Mouse (Mus musculus): ENCODE measurements around the gene Wnt1. TPM values are rescaled to one million over a fixed set of nuclear protein-coding genes. Genes with fewer than 3 reads are reported as not detected.

Gene Wnt1
- polyA plus RNA-seq, 1 experiment from 2014 or later: 0.10 TPM

Other genes with a start within 250 kb of the Wnt1 start
- 47.9 and 51.3 TPM in 2 replicates for gene Ccnt1, start 218.9 kb upstream of the Wnt1 start, polyA plus RNA-seq (2014; fragmentation: Nextera tagmentation; extraction: Ambion mirVana)
- gene 4930415O20Rik, start 218.9 kb upstream of the Wnt1 start, polyA plus RNA-seq (2014; fragmentation: Nextera tagmentation; extraction: Ambion mirVana): not detected in 2 replicates
- gene Adcy6, start 179.8 kb upstream of the Wnt1 start, polyA plus RNA-seq (2014; fragmentation: Nextera tagmentation; extraction: Ambion mirVana): 14.9 and 18.8 TPM in 2 replicates
- gene Cacnb3, start 159.0 kb upstream of the Wnt1 start, polyA plus RNA-seq (2014; fragmentation: Nextera tagmentation; extraction: Ambion mirVana): 29.0 and 37.0 TPM in 2 replicates
- gene Ddx23, start 127.0 kb upstream of the Wnt1 start, polyA plus RNA-seq (2014; fragmentation: Nextera tagmentation; extraction: Ambion mirVana): 21.5 and 23.4 TPM in 2 replicates
- gene Rnd1, start 112.4 kb upstream of the Wnt1 start, polyA plus RNA-seq (2014; fragmentation: Nextera tagmentation; extraction: Ambion mirVana): 0.42 TPM in 2 replicates
- 1.7 and 3.9 TPM in 2 replicates for gene Ccdc65, start 81.7 kb upstream of the Wnt1 start, polyA plus RNA-seq (2014; fragmentation: Nextera tagmentation; extraction: Ambion mirVana)
- gene Fkbp11, start 61.7 kb upstream of the Wnt1 start, polyA plus RNA-seq (2014; fragmentation: Nextera tagmentation; extraction: Ambion mirVana): 88.8 and 108 TPM in 2 replicates
- 33.9 and 34.8 TPM in 2 replicates for gene Arf3, start 26.6 kb upstream of the Wnt1 start, polyA plus RNA-seq (2014; fragmentation: Nextera tagmentation; extraction: Ambion mirVana)
- gene Wnt10b, start 11.7 kb upstream of the Wnt1 start, polyA plus RNA-seq (2014; fragmentation: Nextera tagmentation; extraction: Ambion mirVana): 4.1 and 4.3 TPM in 2 replicates
- 0.07 TPM in 1 of 2 replicates, not detected in the other for gene Ddn, start 19.6 kb downstream of the Wnt1 start, polyA plus RNA-seq (2014; fragmentation: Nextera tagmentation; extraction: Ambion mirVana)
- 71.7 and 80.6 TPM in 2 replicates for gene Prkag1, start 41.7 kb downstream of the Wnt1 start, polyA plus RNA-seq (2014; fragmentation: Nextera tagmentation; extraction: Ambion mirVana)
- gene Kmt2d, start 81.3 kb downstream of the Wnt1 start, polyA plus RNA-seq (2014; fragmentation: Nextera tagmentation; extraction: Ambion mirVana): 13.8 and 15.5 TPM in 2 replicates
- gene Rhebl1, start 104.7 kb downstream of the Wnt1 start, polyA plus RNA-seq (2014; fragmentation: Nextera tagmentation; extraction: Ambion mirVana): 8.4 and 12.2 TPM in 2 replicates
- gene Dhh, start 108.7 kb downstream of the Wnt1 start, polyA plus RNA-seq (2014; fragmentation: Nextera tagmentation; extraction: Ambion mirVana): 2.0 and 3.1 TPM in 2 replicates
- 3.9 and 4.3 TPM in 2 replicates for gene Lmbr1l, start 128.4 kb downstream of the Wnt1 start, polyA plus RNA-seq (2014; fragmentation: Nextera tagmentation; extraction: Ambion mirVana)
- 1,523 and 1,643 TPM in 2 replicates for gene Tuba1b, start 144.7 kb downstream of the Wnt1 start, polyA plus RNA-seq (2014; fragmentation: Nextera tagmentation; extraction: Ambion mirVana)
- gene Gm49450, start 163.7 kb downstream of the Wnt1 start, polyA plus RNA-seq (2014; fragmentation: Nextera tagmentation; extraction: Ambion mirVana): not detected in 2 replicates
- gene Tuba1a, start 163.8 kb downstream of the Wnt1 start, polyA plus RNA-seq (2014; fragmentation: Nextera tagmentation; extraction: Ambion mirVana): 1,836 and 1,958 TPM in 2 replicates
- gene Tuba1c, start 240.0 kb downstream of the Wnt1 start, polyA plus RNA-seq (2014; fragmentation: Nextera tagmentation; extraction: Ambion mirVana): 133 and 149 TPM in 2 replicates

All from embryonic facial prominence, embryonic 14.5 days (tissue).